Mouse (Mus musculus) regulatory T cell (primary cell): ENCODE measurements around the gene Rptor.

Experiments used
- in situ Hi-C: fragments of 300-600 bp; cut with MboI, MseI; formaldehyde crosslinking; loops from one replicate; pipeline ENCODE4 v1.15.1; 2025; ENCODE audit warnings: high pct_unique_total_duplicates

Gene Rptor

GRCm38 (mm10) chr11:119607464-119607863 is 4.8 kb downstream of the Rptor start:
- in situ Hi-C loops: no loop called here

GRCm38 (mm10) chr11:119611496-119611895 is 8.8 kb downstream of the Rptor start:
- in situ Hi-C loops: no loop called here

- in situ Hi-C loops: no loop called here
These were observed 9.5 kb downstream of the Rptor start for GRCm38 (mm10) chr11:119612179-119612578.

GRCm38 (mm10) chr11:119615087-119615486 is 12.4 kb downstream of the Rptor start:
- in situ Hi-C loops: no loop called here

- in situ Hi-C loops: no loop called here
These were observed 16.1 kb downstream of the Rptor start for GRCm38 (mm10) chr11:119618763-119619162.

GRCm38 (mm10) chr11:119621266-119621665 is 18.6 kb downstream of the Rptor start:
- in situ Hi-C loops: no loop called here

GRCm38 (mm10) chr11:119623800-119624199 is 21.1 kb downstream of the Rptor start:
- in situ Hi-C loops: no loop called here

- in situ Hi-C loops: no loop called here
These were observed 21.7 kb downstream of the Rptor start for GRCm38 (mm10) chr11:119624401-119624800.

- in situ Hi-C loops: no loop called here
These were observed 22.2 kb downstream of the Rptor start for GRCm38 (mm10) chr11:119624955-119625354.

GRCm38 (mm10) chr11:119625476-119625875 is 22.8 kb downstream of the Rptor start:
- in situ Hi-C loops: no loop called here

- in situ Hi-C loops: no loop called here
These were observed 23.2 kb downstream of the Rptor start for GRCm38 (mm10) chr11:119625943-119626342.

- in situ Hi-C loops: no loop called here
These were observed 24.5 kb downstream of the Rptor start for GRCm38 (mm10) chr11:119627243-119627642.

- in situ Hi-C loops: no loop called here
These were observed 26.4 kb downstream of the Rptor start for GRCm38 (mm10) chr11:119629072-119629471.

GRCm38 (mm10) chr11:119630329-119630728 is 27.6 kb downstream of the Rptor start:
- in situ Hi-C loops: no loop called here

GRCm38 (mm10) chr11:119631222-119631870 is 28.6 kb downstream of the Rptor start:
- in situ Hi-C loops: no loop called here

GRCm38 (mm10) chr11:119636371-119636883 is 33.7 kb downstream of the Rptor start:
- in situ Hi-C loops: no loop called here

- in situ Hi-C loops: no loop called here
These were observed 34.8 kb downstream of the Rptor start for GRCm38 (mm10) chr11:119637519-119637918.

- in situ Hi-C loops: no loop called here
These were observed 37.8 kb downstream of the Rptor start for GRCm38 (mm10) chr11:119640491-119640890.

GRCm38 (mm10) chr11:119641831-119642381 is 39.2 kb downstream of the Rptor start:
- in situ Hi-C loops: no loop called here

GRCm38 (mm10) chr11:119643347-119643746 is 40.6 kb downstream of the Rptor start:
- in situ Hi-C loops: no loop called here

GRCm38 (mm10) chr11:119644140-119644539 is 41.4 kb downstream of the Rptor start:
- in situ Hi-C loops: no loop called here

GRCm38 (mm10) chr11:119644612-119645379 is 42.1 kb downstream of the Rptor start:
- in situ Hi-C loops: no loop called here

- in situ Hi-C loops: no loop called here
These were observed 47.8 kb downstream of the Rptor start for GRCm38 (mm10) chr11:119650456-119650855.
